Mouse (Mus musculus): ENCODE results near the gene Fyb. TPM values are rescaled to one million over a fixed set of nuclear protein-coding genes. Genes with fewer than 3 reads are reported as not detected.

Fyb gene
- total RNA-seq, 2 experiments from 2014 or later, result 22.6 to 32.0 TPM

Other genes with a start within 250 kb of the Fyb start
- 1.7 and 5.2 TPM in 2 replicates for gene Dab2, start 223.1 kb upstream of the Fyb start, total RNA-seq (2014; fragmentation: Nextera tagmentation)
- 0.90 and 1.1 TPM in 2 replicates for gene Dab2, start 223.1 kb upstream of the Fyb start, total RNA-seq (2017)
- gene C9, start 77.5 kb upstream of the Fyb start, total RNA-seq (2014; fragmentation: Nextera tagmentation), result not detected in 2 replicates
- not detected in 2 replicates for gene C9, start 77.5 kb upstream of the Fyb start, total RNA-seq (2017)
- gene Rictor, start 185.5 kb downstream of the Fyb start, total RNA-seq (2014; fragmentation: Nextera tagmentation), result 19.4 and 25.6 TPM in 2 replicates
- 25.7 and 30.9 TPM in 2 replicates for gene Rictor, start 185.5 kb downstream of the Fyb start, total RNA-seq (2017)

Measured in granulocyte monocyte progenitor cell, adult 5-6 weeks (primary cell).